Mouse (Mus musculus) ES-E14 (cell line): ENCODE results near the gene Shroom1. TPM values are rescaled to one million over a fixed set of nuclear protein-coding genes. Genes with fewer than 3 reads are reported as not detected.

ENCODE experiments used
- DNase-seq: peaks from one replicate; pipeline ENCODE4 v3.0.0-alpha.2; 2013; ENCODE audit warnings: low read depth, low spot score
- H3K27ac ChIP-seq: 2 replicates; pipeline ENCODE4 v1.5.1; 2012; ENCODE audit warnings: low read depth, mild to moderate bottlenecking, low read length, moderate library complexity, mixed read lengths; ENCODE audit not compliant: poor library complexity, insufficient read depth, severe bottlenecking
- H3K36me3 ChIP-seq: 2 replicates; pipeline ENCODE4 v1.6.1; 2012; ENCODE audit warnings: mild to moderate bottlenecking, low read length, moderate library complexity, mixed read lengths; ENCODE audit not compliant: control insufficient read depth, poor library complexity, insufficient read depth, severe bottlenecking
- H3K4me1 ChIP-seq, 2 experiments: fragments of 150-350 bp in 1 of 2; sonication (generic) in 1 of 2; 2 replicates each; pipeline ENCODE4 v1.6.1; 2012; ENCODE audit warnings: low read length in 2 of 2, mild to moderate bottlenecking in 1 of 2, mixed read lengths in 1 of 2; ENCODE audit not compliant: control insufficient read depth in 2 of 2, insufficient read depth in 2 of 2, poor library complexity in 1 of 2
- H3K4me3 ChIP-seq, 2 experiments: fragments of 150-350 bp in 1 of 2; sonication (generic) in 1 of 2; 2 replicates each; pipeline ENCODE4 v1.5.1; 2012; ENCODE audit warnings: low read length in 2 of 2, low read depth in 1 of 2, mild to moderate bottlenecking in 1 of 2, mixed read lengths in 1 of 2; ENCODE audit not compliant: insufficient read depth in 1 of 2, poor library complexity in 1 of 2, severe bottlenecking in 1 of 2
- H3K9ac ChIP-seq: 2 replicates; pipeline ENCODE4 v1.6.1; 2012; ENCODE audit warnings: low read depth, mild to moderate bottlenecking, low read length, mixed read lengths; ENCODE audit not compliant: poor library complexity, insufficient read depth, severe bottlenecking
- H3K9me3 ChIP-seq: fragments of 150-350 bp; sonication (generic); 2 replicates; pipeline ENCODE4 v1.6.1; 2012; ENCODE audit warnings: low read depth, mild to moderate bottlenecking, low read length; ENCODE audit not compliant: control insufficient read depth, insufficient read depth
- CHD2 ChIP-seq: IDR thresholded peaks from 2 replicates; pipeline ENCODE4 v1.6.1; 2014; ENCODE audit warnings: mild to moderate bottlenecking, low read depth, low read length, inconsistent platforms
- HCFC1 ChIP-seq: IDR thresholded peaks from 2 replicates; pipeline ENCODE4 v1.6.1; 2012; ENCODE audit warnings: low read length, inconsistent platforms, borderline replicate concordance; ENCODE audit not compliant: insufficient read depth
- MAFK ChIP-seq: IDR thresholded peaks from 2 replicates; pipeline ENCODE4 v1.6.1; 2014; ENCODE audit warnings: mild to moderate bottlenecking, low read depth, low read length, inconsistent platforms; ENCODE audit not compliant: insufficient read depth
- ZC3H11A ChIP-seq: IDR thresholded peaks from 2 replicates; pipeline ENCODE4 v1.6.1; 2012; ENCODE audit warnings: low read depth, mild to moderate bottlenecking, inconsistent platforms, low read length, borderline replicate concordance
- ZNF384 ChIP-seq: IDR thresholded peaks from 2 replicates; pipeline ENCODE4 v1.6.1; 2012; ENCODE audit warnings: low read depth, low read length, inconsistent platforms
- in situ Hi-C, 2 experiments: fragments of 600-800 bp; cut with MboI; formaldehyde crosslinking; loops; one replicate each; pipeline ENCODE4 v1.15.1; 2025; ENCODE audit warnings: low sequenced_read_pairs in 2 of 2, inconsistent platforms in 1 of 2; ENCODE audit not compliant: unreplicated experiment in 2 of 2
- total RNA-seq: library from RNA; depleted of rRNA; stranded (reverse); fragments of 300-350 nt; gene quantifications from 2 replicates; pipeline ENCODE4 v1.2.3, GENCODE M21; 2012

Shroom1 gene
- total RNA-seq, 1 experiment = 1.7 TPM

DNA sequence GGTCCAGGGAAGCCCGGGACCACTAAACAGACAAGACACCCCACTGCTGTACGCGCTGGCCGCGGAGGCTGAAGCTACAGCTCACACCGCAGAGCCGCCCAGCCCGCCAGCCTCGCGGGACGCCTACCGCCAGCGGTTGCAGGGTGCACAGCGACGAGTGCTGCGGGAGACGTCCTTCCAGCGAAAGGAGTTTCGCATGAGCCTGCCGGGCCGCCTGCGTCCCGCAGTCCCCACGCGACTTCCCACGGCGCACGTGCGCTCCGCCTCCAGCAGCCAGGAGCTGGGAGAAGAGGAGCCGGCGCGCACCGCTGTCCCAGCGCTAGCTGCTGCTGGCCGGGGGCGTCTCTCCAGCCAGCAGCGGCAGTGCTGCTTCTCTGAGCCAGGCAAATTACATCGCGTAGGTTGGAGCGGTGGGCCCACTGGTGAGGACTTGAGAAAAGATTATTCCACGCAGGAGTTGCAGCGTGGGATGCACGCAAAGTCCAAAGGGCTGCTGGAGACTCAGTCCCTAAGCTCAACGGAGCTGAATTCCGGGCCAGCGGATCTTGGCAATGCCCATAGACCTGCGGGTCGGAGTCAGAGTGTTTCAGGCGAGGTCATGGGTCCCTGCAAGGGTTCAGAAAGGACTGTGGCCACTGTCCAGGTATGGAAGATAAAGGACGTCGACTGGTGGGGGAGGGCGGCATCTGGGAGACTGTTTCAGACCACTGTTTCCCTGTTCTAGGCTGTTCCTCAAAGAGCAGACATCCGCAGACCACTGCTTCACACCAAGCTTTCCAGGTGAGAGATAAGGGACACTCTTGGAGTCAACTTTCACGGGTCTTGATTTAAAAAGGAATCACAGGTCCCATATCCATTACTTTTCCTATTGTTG, 6.8 kb downstream of the Shroom1 start:
- Histone ChIP-seq H3K36me3 (no peaks in the 10 kb centered on the region), H3K27ac (no peak overlapping the region), H3K4me1 (peaks cover 3 to 5% of the 10 kb centered on the region in 2 experiments; a peak in 3 of 4 replicates), H3K9ac (peak overlapping the region; percentile 31; the same call in 1 of the 2 replicates), H3K4me3 (peak overlapping the region; percentile 42 to 65; a peak in 3 of 4 replicates), H3K9me3 (no peaks in the 10 kb centered on the region)
- DNase-seq = no peak
- TF ChIP-seq CHD2 (no peak), ZC3H11A (no peak)
- in situ Hi-C loops = no loop called here

DNA sequence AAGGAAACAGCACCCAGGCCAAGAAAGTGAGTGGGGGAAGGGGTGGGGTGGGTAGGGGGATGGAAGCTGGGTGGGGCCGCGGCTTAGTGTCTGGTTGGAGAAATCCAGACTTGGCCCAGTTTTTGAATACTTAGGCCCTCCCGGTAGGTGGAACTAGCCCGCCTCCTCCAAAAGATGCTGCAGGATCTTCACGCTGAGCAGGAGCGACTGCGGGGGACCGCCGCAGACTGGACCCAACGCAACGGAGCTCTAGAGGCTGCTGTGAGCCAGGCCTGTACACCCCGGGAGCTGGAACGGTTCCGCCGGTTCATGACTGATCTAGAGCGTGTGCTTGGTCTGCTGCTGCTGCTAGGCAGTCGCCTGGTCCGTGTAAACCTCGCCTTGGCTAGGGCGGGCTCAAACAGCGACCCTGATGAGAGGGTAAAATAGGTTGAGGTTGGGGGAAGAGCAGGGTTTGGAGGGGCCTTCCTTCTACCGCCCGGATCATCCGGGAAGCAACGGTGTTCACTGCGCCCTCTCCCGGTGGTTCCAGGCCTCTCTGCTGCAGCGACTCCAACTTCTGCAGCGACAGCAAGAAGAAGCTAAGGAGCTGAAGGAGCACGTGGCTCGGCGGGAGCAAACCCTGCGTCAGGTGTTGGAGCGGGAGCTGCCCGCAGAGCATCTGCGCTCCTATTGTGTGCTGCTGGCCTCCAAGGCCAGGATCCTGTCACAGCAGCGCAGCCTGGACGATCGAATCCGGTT, 9.4 kb downstream of the Shroom1 start:
- H3K36me3 ChIP-seq = no peaks in the 10 kb centered on the region
- H3K4me1 ChIP-seq = peaks cover 3 to 5% of the 10 kb centered on the region in 2 experiments; a peak in 3 of 4 replicates
- in situ Hi-C loops = no loop called here
- no peak for TF ChIP-seq ZNF384
- peak; percentile 67; the same call in 1 of the 2 replicates for TF ChIP-seq MAFK
- TF ChIP-seq HCFC1 = peak; percentile 36; the same call in 1 of the 2 replicates
- TF ChIP-seq ZC3H11A = no peak
- TF ChIP-seq CHD2 = no peak
- H3K9ac ChIP-seq = peak overlapping the region; percentile 62
- peak; percentile 80 for DNase-seq
- H3K27ac ChIP-seq = no peak overlapping the region
- peak overlapping the region; percentile 62 to 71 for H3K4me3 ChIP-seq
- H3K9me3 ChIP-seq = no peaks in the 10 kb centered on the region

DNA sequence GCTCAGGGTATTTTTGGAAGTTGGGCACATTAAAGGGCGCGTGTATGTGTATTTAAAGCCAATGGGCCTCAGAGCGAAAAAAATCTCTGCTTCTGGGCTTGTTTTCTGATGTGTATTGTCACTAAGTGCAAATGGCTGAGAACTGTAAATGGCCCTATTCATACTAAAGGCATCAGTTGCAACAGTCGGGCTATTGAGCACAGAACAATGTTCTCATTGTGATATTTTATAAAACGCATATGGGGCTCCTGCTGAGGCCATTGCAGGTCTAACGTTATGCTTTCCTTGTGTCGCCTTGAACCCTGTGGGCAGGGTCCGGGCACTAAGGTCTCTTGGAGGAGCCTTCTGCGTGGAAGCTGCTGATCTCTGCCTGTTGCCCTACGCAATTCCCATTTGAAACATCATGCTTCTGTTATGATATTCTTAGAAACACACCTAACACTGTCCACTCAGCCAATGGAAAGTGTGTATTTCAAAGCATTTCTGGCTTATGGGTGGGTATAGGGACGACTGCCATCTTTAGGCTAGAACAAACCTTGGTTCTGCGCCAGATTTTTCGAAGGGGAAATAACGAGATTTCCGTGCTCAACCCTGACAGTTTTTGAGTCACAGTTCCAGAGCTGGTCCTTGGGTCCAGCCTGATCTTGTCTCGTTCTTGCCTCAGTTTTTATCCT, 12.4 kb downstream of the Shroom1 start:
- no peak overlapping the region for H3K9ac ChIP-seq
- H3K4me3 ChIP-seq = no peak overlapping the region
- no peaks in the 10 kb centered on the region for H3K9me3 ChIP-seq
- H3K27ac ChIP-seq = no peak overlapping the region
- peaks cover 3 to 5% of the 10 kb centered on the region in 2 experiments; a peak in 3 of 4 replicates for H3K4me1 ChIP-seq
- in situ Hi-C loops = no loop called here
- TF ChIP-seq MAFK = no peak
- TF ChIP-seq CHD2 = no peak
- no peak for TF ChIP-seq ZC3H11A
- TF ChIP-seq HCFC1 = no peak
- no peak for TF ChIP-seq ZNF384
- no peaks in the 10 kb centered on the region for H3K36me3 ChIP-seq
- DNase-seq = no peak

DNA sequence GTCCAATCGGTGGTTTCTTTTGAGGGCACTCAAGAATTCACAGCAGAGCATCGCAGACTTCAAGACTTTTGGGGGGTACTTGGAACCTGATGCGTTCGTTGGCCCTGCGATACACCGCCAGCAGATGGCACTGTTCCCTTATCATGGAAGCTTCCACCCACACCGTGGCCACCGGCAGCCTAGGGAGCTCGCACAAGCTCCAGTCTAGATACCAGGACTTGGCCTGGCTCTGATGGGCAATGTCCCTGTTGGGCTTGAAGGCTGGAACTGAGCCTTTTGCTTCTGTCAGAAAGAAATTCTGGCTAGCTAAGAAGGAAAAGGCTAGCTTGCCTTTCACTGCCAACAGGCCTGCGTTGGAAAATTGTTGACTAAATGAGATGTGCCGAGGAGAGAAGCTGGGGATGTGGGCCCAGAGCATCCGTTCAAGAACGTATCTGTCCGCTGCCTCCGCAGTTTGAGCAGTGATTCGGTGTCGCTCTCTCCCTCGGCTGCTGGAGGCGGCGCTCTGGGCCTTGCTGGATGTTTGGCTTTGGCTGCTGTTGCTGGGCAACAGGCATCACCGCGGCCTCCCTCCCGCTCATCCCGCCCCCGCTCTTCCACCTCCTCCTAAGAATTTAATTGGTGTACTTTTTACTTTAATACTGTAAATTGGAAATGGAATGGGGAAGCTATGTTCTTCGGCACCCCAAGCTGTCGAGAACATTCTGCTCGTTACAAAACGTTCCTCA, 13.1 kb downstream of the Shroom1 start, which contains the start of gene Gm9837:
TSS of gene Gm9837 (minus strand) at position 512 of the 728 bp plus-strand sequence.
- H3K4me3 ChIP-seq = no peak within 1 kb of the TSS
- H3K4me1 ChIP-seq = peaks cover 3 to 5% of the 10 kb centered on the region in 2 experiments; a peak in 3 of 4 replicates
- H3K9ac ChIP-seq = no peak within 1 kb of the TSS
- no peak within 1 kb of the TSS for H3K27ac ChIP-seq
- no peaks in the 10 kb centered on the region for H3K9me3 ChIP-seq
- DNase-seq = peak; percentile 81
- in situ Hi-C loops = no loop called here
- H3K36me3 ChIP-seq = no peaks in the 10 kb centered on the region
- 0 out of 2 replicates have a peak, but pooled peaks have one; percentile 12 for TF ChIP-seq ZC3H11A
- TF ChIP-seq ZNF384 = no peak
- TF ChIP-seq CHD2 = no peak
- TF ChIP-seq HCFC1 = no peak
- no peak for TF ChIP-seq MAFK
